Mouse (Mus musculus) cerebellum, postnatal 25 days (tissue): ENCODE results near the gene Mgea5.
A peak's percentile ranks its signal among the peaks of the same experiment; 100 is the strongest.

Source experiments
- DNase-seq, 2 experiments: peaks; one replicate each; pipeline ENCODE4 v3.0.0; 2021; ENCODE audit warnings: mixed read lengths in 2 of 2

Gene Mgea5

GRCm38 (mm10) chr19:45747028-45747867, 36.4 kb downstream of the Mgea5 start:
- DNase-seq: peak; percentile 88 to 91

GRCm38 (mm10) chr19:45746153-45747020, 37.2 kb downstream of the Mgea5 start:
- peak; percentile 78 to 87 for DNase-seq

GRCm38 (mm10) chr19:45745344-45746152, 38.1 kb downstream of the Mgea5 start:
- DNase-seq: no peak

- DNase-seq: no peak
Observed at GRCm38 (mm10) chr19:45743619-45744018, 40.0 kb downstream of the Mgea5 start.

GRCm38 (mm10) chr19:45742984-45743575, 40.6 kb downstream of the Mgea5 start:
- DNase-seq: no peak

- DNase-seq: peak; percentile 17 to 26
Observed at GRCm38 (mm10) chr19:45742218-45742983, 41.2 kb downstream of the Mgea5 start, which contains the start of gene Fgf8. Gene Fgf8, minus strand, starts transcription at chr19:45742915.

GRCm38 (mm10) chr19:45741431-45742217, 42.0 kb downstream of the Mgea5 start:
- DNase-seq: no peak

GRCm38 (mm10) chr19:45740817-45741216, 42.8 kb downstream of the Mgea5 start:
- DNase-seq: no peak

GRCm38 (mm10) chr19:45740233-45740632, 43.4 kb downstream of the Mgea5 start:
- no peak for DNase-seq

GRCm38 (mm10) chr19:45738521-45738920, 45.1 kb downstream of the Mgea5 start:
- no peak for DNase-seq

GRCm38 (mm10) chr19:45737846-45738484, 45.7 kb downstream of the Mgea5 start:
- DNase-seq: no peak

- no peak for DNase-seq
Observed at GRCm38 (mm10) chr19:45737208-45737845, 46.3 kb downstream of the Mgea5 start.

GRCm38 (mm10) chr19:45736855-45737207, 46.8 kb downstream of the Mgea5 start:
- DNase-seq: peak; percentile 48 to 65

- no peak for DNase-seq
Observed at GRCm38 (mm10) chr19:45736241-45736640, 47.4 kb downstream of the Mgea5 start.

GRCm38 (mm10) chr19:45734762-45735161, 48.9 kb downstream of the Mgea5 start:
- DNase-seq: no peak

- DNase-seq: no peak
Observed at GRCm38 (mm10) chr19:45734191-45734590, 49.4 kb downstream of the Mgea5 start.

- no peak for DNase-seq
Observed at GRCm38 (mm10) chr19:45733564-45733963, 50.1 kb downstream of the Mgea5 start.

GRCm38 (mm10) chr19:45731658-45732057, 52.0 kb downstream of the Mgea5 start:
- no peak for DNase-seq

GRCm38 (mm10) chr19:45730042-45730441, 53.6 kb downstream of the Mgea5 start:
- DNase-seq: no peak

GRCm38 (mm10) chr19:45727231-45727630, 56.4 kb downstream of the Mgea5 start:
- DNase-seq: no peak
